Mouse (Mus musculus): ENCODE measurements at regions not wholly inside any gene's neighbourhood (a gene's known extent, or its start where the extent isn't known, plus 50 kb on each side); places are given as distances from the start of the nearest gene placed in this dataset.

- DNase-seq (ENCODE audit: low spot score), result no peak
Measured at GRCm38 (mm10) chr16:9113801-9114200, 283.9 kb downstream of the 1810013L24Rik start.

DNA sequence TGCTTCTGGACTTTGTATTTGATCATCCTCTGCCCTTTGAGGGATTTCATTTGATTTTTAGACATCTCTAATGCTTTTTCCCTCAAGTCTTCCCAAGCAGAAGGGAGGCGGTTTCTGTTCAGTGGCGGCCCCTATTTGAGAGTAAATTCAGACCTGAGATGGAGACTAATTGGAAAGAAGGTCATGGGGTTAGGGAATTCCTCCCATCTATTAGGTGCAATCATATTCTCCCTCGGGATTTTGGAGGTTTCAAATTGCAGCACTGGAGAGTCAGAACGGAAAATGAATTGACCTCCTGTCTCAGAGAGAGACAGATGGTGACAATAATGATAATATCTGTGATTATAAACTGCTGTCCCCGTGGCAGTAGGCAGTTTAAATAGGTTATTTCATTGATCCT lies 285.6 kb downstream of the 1810013L24Rik start:
- DNase-seq (ENCODE audit: low spot score), result no peak

GRCm38 (mm10) chr16:9121581-9121980 lies 291.7 kb downstream of the 1810013L24Rik start:
- DNase-seq (ENCODE audit: low spot score), result no peak

- DNase-seq (ENCODE audit: low spot score), result no peak
Measured at GRCm38 (mm10) chr16:9132113-9132512, 302.2 kb downstream of the 1810013L24Rik start.

DNA sequence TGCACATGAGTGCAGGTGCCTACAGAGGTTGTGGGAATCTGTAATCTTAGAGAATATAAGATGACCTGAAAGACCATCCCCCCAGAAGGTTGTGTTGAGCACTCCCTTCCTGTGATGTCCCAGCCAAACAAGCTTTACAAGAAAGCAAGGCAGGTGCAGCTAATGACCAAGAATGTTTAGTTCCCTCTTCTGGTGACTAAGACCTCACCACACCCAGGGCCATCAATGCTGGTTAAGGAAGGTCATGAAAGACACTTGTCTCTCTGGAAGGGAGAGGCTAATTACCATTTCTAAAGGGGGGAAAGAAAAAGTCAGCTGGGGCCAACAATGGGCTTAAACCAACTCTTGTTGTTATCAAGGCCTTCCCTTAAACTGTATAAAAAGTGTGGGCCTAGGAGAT lies 302.9 kb downstream of the 1810013L24Rik start:
- DNase-seq (ENCODE audit: low spot score), result no peak

- no peak for DNase-seq (ENCODE audit: low spot score)
Measured at GRCm38 (mm10) chr16:9135377-9135776, 305.5 kb downstream of the 1810013L24Rik start.

DNA sequence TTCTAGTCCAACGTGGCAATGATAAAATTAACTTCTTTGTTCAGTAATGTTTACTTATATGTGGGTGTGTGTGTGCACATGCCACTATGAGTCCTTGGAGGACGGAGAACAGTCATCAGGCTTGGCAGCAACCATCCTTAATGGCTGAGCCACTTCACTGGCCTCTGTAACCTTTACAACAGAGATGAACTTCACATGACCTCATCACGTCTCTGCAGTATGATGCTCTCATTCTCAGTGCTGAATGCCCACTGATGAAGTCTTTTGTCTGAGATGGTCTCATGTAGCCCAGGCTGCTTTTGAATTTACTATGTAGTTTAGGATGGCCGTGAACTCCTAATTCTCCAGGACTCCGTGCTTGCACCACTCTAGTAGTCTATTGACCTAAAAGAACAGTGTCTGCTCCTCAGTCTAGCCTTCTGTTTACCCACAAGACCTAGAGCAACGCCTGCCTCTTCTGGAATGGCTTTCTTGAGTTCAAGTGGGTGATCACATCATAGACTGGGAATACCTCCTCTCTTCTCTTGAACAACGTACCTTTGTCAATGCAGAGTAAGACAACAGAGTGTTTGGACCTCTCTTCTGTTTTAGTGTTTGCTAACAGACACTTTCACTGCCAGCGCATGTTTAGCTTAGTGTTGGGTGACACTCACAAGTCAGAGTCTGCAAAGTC lies 308.8 kb downstream of the 1810013L24Rik start:
- no peak for DNase-seq (ENCODE audit: low spot score)

DNA sequence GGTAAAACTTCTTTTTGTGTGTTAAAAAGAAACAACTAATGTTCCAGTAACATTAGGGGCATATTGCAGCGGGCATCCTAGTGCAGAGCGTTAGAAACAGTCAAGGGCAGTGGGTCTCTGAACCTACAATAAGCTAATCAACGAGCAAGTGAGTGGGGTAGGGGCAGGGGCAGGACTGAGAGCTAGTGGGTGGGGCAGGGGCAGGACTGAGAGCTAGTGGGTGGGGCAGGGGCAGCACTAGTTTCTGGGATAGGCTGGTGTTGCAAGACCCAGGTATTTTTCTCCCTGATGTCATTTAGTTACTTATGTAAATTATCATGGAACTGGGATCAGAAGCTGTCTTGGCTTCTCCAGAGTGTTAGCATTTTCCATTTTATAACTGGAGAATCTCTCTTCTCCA lies 309.5 kb downstream of the 1810013L24Rik start:
- no peak for DNase-seq (ENCODE audit: low spot score)

- DNase-seq (ENCODE audit: low spot score), result no peak
Measured at GRCm38 (mm10) chr16:9149209-9150135, 319.6 kb downstream of the 1810013L24Rik start.

GRCm38 (mm10) chr16:9151936-9152335 lies 322.0 kb downstream of the 1810013L24Rik start:
- no peak for DNase-seq (ENCODE audit: low spot score)

DNA sequence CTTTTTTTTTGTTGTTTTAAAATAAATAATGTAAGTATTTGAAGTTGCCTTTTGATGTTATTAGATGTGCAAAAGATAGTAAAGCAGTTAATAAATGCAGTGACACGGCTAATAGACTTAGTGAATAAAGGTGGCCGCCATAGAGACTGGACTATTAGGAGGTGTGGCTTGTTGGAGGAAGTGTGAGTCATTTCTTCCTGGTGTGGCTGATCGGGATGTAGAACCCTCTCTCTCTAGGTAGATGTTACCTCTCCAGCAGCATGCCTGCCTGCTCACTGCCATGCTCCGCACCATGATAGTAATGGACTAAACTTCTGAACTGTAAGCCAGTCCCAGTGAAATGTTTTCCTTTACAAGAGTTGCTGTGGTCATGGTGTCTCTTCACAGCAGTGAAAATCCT lies 323.6 kb downstream of the 1810013L24Rik start:
- DNase-seq (ENCODE audit: low spot score), result no peak

- peak; percentile 15 for DNase-seq (ENCODE audit: low spot score)
Measured at GRCm38 (mm10) chr16:9165763-9166310, 335.9 kb downstream of the 1810013L24Rik start.

- DNase-seq (ENCODE audit: low spot score), result no peak
Measured at GRCm38 (mm10) chr16:9176402-9176801, 346.5 kb downstream of the 1810013L24Rik start.

GRCm38 (mm10) chr16:9195821-9196220 lies 365.9 kb downstream of the 1810013L24Rik start:
- no peak for DNase-seq (ENCODE audit: low spot score)

DNA sequence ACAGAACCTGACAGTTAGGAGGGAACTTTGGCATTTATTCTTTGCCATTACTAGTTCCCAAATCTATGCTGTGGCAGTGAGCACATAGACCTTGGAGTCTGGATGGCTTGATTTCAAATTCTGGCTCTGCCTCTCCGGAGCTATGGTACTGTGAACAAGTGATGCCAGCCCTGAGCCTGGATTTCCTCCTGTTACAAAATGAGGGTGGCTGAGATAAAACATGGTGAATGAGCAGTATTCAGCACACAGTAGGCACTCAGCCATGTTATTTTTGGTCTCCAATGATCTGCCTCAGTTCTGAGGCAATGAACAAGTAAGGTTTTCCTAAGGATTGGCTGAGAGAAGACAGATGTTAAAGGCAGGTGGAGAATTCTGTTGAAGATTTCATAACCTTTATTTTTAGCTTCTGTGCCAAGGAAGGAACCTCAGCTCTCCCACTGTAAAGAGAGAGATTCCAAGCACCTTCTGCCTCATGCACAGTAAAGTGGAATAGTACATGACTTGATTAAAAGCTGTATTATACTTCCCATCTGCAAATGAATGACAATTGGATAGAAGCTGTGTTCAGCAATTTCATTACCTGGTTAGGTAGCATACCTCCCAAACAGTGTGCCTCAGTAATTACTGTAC lies 369.1 kb downstream of the 1810013L24Rik start:
- DNase-seq (ENCODE audit: low spot score), result no peak

GRCm38 (mm10) chr16:9208602-9209001 lies 378.7 kb downstream of the 1810013L24Rik start:
- no peak for DNase-seq (ENCODE audit: low spot score)

DNA sequence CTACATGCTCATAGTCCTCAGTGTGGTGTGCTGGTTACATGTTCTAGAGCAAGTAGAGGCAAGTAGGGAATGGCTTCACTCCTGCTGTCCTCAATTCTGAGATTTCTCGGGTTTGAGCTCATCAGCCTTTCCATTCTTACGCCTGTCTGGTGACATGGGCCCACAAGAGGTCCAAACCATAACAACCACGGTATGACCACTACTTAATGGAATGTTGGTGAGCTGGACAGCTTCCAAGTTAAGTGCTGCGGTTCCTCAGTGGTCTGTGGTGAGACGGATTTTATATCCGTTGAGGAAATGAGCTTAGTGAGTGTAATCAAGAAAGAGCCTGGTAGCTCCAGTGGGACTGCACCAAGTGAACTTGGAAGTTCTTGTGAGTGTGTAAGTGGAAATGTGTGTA lies 381.6 kb downstream of the 1810013L24Rik start:
- no peak for DNase-seq (ENCODE audit: low spot score)

- DNase-seq (ENCODE audit: low spot score), result no peak
Measured at GRCm38 (mm10) chr16:9215131-9215530, 385.2 kb downstream of the 1810013L24Rik start.

DNA sequence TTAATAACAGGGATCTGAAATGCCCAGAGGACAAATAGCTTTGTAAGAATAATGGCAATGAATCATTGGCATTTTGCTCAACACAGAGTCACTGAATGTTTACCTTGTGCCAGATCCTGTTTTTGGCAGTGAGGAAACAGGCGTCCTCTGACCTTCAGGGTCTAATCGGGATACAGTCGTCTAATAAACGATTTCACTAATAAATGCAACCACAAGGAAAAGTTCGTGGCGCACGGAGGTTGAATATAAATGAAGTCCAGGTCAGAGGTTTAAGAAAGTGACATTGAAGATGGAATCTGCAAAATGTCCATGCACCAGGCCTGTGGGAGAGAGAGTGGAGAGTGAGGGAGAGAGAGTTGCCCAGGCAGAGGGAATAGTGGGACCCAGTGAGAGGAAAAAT lies 387.5 kb downstream of the 1810013L24Rik start:
- DNase-seq (ENCODE audit: low spot score), result no peak

DNA sequence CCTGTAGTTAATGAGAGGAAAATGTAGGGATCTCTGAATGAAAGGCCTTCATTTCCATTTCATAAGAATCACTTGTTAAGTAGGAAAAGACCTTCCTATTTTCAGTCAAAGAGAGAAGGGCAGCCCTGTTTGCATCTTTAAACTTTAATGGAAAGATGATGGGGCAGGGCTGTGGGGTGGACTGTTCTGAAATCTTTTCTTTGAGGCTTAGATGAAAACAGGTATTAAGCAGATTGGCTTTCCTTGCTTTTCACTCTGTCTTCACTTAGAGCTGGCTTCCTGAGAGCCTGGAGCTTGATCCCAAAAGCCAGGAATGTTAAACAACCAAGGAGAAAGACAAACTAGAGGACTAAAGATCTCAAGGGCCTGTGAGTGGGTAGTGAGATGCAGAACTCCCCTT lies 400.3 kb downstream of the 1810013L24Rik start:
- no peak for DNase-seq (ENCODE audit: low spot score)

DNA sequence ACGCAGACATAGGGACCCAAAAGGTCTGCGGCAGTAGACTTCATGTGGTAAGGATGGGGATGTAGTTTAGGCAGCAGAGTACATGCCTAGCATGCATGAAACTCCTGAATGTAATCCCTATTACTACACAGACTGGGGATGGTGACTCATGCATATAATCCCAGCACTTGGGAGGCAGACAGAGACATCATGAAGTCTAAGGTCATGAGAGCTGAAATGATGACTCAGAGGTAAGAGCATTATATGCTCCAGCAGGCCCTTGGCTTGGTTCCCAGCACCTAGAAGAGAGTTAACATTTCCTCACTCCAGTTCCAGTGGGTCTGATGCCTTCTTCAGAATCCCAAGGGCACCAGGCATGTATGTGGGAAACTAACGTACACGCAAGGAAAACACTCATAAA lies 412.2 kb downstream of the 1810013L24Rik start:
- no peak for DNase-seq (ENCODE audit: low spot score)

DNA sequence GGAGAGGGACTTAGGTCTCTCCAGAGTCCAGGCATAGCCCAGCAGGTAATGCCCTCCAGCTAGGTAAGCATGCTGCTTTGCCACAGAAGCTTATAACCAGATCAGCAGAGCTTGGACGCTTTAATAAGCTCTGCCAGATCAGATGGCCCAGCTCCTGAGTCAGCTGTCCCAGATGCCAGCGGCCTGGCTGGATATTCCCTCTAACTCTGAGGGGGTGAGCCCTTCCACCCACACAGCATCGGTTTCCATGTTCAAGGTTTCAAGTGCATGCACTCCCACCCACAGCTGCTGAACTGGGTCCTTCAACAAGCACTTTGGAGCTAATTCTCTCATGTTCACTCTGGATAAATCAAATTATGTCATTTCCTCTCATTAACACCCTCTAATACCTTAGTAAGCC lies 417.3 kb downstream of the 1810013L24Rik start:
- DNase-seq (ENCODE audit: low spot score), result no peak
